Mouse (Mus musculus): ENCODE results near the gene Ptk6.

The Ptk6 gene

DNA sequence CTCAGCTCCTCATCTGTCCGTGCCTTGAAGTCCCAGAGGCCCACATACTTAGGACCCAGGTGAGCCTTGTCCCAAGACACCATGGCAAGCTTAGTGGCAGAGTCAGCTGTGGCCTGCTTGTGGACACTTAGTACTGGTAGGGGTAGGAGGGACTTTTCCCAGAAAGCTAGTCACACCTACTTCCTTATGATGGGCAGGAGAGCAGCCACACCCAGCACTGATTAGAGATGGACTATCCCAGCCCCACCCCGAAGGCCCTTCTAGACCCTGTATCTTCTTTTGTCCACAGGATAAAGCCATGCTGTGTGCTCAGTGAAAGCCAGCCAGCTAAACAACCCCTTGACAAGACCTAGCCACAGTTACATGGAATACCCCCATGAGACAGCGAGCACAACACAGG is at the start of gene Ptk6:
TSS of gene Ptk6 (minus strand) at position 368 of the 400 bp plus-strand sequence.
- DNase-seq, result no peak

DNA sequence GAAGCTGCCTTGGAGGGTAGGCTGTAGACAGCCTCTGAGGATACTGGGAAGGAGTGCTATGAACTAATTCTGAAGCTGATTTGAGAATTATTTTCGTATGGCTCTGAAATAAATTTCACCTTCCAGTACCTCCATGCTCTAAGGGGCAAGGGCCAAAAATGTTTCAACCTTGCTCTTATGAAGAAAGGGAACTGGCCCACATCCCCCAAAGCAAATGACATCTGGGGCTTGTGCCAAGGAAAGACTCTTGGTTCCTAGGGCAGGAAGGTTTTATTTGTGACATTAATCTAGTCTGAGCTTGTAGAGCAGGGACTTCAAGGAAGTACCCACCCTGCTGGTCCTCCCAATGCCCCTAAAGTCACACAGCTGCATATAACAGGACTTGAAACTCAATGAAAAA is 49.3 kb upstream of the Ptk6 start:
- no peak for DNase-seq

DNA sequence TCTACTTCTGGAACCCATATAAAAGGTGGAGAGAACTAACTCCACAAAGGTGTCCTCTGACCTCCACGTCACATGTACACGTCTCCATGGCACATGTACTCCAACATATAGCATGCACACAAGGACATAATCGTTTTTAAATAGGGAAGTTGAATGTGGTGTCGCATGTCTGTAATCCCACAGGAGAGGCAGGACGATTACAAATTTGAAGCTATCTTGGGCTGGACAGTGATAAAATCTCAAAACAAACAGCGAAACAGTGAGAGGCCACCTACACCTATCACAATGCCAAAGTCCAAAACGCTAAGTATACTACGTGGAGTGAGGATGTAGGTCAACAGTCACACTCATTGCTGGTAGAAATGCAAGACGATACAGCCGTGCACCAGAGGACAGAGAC is 46.6 kb upstream of the Ptk6 start:
- DNase-seq, result no peak

DNA sequence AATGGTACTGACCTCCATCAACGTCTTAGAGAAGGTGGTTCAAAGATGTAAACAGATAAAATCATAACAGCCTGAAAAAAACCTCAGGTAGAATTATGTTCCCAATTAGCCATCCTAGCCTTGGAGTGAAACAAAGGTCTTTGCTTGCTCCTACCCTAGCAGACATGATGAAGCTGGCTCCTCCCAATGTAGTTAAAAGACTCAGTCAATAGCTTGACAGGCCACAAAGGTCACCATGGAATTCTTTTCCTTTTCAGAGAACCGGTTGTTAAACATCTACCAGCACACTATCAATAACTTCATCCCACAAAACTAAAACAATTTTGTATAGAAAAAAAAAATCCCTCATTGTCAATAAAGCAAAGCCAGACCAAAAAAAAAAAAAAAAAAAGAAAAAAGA is 42.4 kb upstream of the Ptk6 start:
- no peak for DNase-seq

DNA sequence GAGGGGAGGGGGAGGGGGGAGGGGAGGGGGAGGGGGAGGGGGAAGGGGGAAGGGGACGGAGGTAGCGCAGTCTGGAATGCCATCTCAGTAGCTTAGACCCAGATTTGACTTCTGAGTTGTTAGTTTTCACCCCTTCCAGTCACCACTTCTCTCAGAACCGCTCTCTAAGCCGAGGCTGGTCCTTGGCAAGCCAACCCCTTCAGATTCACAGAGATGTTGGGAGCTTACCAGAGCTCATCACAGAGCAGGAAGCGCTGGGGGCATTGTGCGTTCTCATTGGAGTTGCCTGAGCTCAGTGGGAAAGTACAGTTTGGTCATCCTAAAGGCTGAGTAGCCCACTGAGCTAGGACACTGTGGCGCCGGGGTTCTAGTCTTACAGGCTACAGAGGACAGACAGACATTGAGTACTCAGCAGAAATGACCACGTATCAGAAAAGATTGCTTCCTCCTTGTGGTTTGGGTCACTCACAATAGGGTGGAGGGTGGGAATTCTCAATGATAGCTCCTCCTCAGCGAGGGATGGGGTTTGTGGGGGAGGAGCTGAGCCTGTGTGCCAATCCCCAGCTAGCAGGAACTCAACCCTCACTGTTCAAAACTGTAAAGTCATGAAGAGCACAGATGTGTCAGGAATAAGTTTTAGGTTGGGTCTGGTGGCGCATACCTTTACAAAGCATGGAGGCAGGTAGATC is 41.3 kb upstream of the Ptk6 start:
- DNase-seq, result no peak

DNA sequence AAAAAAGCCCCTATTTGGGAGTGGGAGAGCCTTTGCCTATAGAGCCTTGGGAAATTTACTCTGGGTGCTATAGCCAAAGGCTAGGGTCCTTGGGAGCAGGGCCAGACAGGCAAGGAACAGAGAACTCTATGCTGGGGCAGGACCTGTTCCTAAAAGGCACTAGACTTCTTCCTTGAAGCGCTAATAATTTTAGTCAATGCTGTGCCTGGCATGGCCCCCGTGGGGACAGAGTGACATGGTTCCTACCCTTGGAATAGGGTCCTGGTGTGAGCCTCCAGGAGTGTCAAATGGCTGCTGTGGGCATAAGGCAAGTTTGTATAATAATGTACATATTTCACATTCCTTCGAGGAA is 39.7 kb upstream of the Ptk6 start:
- DNase-seq, result no peak

DNA sequence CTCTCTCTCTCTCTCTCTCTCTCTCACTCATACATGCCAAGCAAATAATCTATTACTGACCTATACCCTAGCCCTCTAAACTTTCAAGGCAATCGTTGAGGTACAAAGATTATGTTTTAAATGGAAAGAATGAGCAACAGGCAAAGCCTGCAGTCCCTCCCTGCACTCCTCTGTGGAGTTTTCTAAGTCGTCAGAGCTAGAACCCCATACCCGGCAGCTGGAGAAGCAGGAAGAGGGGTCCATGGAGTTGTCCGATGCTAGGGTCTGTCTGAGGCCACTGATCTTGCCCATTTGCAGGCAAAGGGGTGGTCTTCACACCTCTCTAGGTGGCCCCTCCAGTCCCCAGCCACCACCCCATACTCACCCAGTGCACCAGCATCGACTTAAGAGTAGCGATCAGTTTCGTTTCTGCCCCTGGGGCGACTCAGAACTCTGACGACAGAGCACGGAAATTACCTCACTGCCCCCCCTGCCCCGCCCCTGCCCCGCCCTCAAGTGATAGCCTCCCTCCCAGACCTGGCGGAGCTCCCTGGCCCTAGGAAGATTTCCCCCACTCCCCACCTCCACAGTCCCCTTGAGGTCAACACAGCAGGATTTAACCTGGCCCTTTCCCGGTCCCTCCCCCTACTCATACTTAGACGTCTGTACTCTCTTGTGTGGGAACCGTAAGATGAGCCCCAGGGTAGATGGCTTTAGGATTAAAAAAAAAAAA is 39.2 kb upstream of the Ptk6 start, which contains the start of gene Helz2:
TSS of gene Helz2 (minus strand) at position 426 of the 712 bp plus-strand sequence.
- no peak for DNase-seq

DNA sequence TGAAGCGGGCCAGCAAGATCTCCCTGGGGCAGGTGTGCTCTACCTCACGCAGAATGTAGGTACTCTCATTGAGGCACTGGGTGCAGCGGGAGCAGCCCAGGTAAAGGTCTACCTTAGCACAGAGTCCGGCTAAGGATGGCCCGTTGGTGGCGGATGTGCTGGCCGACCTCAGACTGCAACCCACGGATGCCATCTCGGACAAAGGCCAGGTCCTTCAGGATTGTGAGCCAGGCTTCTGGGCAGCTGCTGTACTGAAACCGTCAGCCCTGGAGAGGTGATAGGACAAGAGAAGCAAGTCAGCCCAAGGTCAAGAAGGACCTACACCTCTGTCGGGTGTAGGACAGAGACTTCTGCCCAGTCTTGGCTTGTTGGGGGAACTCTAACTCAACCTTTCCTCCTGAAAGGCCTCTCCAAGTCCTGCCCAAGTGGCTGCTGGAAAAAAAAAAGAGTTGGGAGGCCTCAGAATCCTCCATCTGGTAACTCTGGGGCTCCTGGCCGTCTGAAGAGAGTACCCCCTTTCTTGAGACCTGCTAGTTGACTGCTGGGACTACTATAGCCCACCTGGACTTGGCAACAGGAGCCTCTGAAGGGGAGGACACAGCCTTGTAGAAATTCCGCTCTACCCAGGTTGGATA is 38.3 kb upstream of the Ptk6 start:
- DNase-seq, result no peak

DNA sequence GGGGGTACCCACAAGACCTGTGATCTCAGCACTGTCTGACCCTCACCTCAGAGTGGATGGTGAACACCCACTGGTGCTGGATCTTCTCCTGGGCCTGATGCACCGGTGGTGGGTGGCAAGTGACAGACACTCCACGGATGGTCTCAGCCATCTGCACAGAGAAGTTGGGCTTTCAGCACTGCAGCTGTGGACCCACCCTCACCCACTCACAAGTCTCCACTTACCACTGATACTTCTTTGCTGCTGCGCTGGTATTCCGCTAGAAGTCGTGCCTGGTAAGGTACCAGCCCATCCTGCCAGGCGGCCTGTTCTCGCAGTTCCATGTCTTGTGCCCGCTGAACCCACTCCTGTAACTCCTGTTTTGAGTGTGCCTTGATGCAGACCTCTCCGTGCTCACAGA is 36.7 kb upstream of the Ptk6 start:
- no peak for DNase-seq

DNA sequence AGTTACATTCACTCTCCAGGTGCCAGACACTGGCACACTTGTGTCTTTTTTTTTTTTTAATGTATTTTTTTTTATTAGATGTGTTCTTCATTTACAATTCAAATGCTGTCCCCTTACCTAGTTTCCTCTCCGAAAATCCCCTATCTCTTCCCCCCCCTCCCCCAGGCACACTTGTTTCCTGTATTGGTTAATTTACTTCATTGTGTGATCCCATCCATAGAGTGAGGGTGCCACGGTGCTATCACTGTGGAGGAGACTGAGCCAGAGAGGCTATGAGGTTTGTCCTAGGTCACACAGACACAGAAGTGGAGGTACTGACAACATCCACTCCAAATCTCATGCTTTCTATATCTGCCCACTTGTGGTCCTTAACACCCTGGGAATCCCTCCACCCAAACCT is 36.3 kb upstream of the Ptk6 start:
- DNase-seq, result no peak

DNA sequence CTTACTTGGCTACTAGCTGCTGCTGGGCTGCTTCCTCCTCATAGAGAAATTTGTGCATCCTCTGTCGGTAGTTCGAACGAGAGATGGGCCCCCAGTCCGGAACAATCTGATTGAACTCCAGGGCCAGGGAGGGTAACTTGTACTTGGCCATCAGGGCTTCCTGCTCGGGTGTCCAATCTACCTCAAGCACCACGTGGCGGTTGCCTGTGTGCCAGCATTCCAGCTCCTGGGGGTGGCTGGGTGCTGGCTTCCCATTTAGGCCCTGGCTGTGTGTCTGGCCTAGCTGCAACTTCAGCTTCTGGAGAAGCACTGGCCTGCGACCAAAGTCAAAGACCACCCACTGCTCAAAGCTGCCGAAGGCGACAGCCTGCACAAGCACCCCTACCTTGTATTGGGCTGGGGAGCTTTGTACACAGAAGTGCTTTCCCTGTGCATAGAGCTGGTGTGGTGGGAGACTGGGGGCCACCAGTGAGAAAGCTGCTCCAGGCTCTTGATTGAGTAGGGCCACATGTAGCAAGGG is 35.6 kb upstream of the Ptk6 start:
- no peak for DNase-seq

DNA sequence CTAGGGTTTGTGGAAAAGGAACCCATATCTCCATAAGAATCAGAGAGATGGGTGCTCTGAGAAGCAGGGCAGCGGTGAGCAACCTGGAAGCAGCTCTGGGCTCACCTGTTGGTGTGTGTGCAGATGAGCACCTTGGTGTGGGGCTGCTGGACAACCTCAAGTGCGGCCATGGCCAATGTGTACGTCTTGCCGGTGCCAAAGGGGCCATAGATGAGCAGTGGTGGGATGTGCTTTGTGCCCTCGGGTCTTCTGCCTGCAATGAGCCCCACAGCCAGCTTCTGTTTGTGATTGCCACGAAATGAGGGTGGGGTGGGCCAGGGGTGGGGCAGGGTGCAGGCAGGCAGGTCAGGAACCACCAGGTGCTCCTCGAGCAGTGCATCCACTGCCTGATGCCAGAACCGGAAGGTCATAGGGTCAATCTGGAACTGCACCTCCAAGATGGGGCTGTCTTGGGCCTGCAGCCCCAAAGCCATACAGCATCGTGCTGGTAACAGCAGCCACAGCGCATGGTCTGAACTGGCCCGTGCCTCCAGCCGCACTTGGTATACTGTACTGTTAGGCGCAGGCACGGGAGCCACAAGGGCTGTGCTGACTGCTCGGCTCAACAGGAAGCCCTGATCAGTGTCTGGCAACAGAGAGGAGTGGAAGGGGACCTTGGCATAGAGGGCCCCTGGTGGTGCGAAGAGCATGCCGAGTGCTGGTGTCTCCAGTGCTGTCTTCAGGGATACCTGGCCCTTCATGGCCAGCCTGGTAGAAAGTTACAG is 34.8 kb upstream of the Ptk6 start:
- no peak for DNase-seq

DNA sequence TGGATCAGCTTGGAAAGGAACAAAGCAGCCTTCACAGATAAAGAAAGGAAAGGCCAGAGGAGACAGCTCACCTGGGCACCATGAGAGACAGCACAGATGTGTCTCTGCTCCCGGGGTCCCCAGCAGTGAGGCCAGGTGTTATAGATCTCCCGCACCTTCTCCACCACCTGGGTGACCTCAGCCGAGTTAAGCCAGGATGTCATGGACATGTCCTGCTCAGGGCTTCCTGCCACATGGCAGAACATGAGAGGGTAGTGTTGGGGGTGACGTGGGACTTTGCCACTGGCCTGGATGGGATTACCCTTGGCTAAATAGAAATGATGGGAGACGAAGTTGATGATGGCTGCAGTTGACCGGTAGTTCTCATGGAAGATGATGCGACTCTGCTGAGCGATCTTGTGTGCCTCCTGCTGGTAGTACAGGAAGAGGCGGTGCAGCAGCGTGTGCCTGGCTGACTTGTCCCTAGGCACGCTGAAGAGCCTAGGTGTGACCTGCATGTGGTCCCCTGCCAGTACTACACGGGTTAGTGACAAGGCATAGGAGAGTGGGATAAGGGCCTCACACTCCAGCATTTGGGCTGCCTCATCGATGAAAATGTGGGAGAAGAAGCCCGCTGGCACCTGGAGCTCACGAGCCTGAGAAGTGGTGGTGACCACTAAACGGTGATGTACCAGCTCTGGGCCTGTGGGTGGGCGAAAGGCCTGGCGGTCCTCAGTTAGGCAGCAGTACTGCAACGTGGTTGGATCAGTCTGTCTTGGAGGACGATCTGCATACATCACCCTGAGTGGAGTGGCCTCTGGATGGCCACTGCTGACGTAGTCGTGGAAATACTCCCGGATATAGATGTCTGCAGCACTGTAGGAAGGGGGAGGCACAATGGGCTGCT is 33.3 kb upstream of the Ptk6 start:
- DNase-seq, result no peak

DNA sequence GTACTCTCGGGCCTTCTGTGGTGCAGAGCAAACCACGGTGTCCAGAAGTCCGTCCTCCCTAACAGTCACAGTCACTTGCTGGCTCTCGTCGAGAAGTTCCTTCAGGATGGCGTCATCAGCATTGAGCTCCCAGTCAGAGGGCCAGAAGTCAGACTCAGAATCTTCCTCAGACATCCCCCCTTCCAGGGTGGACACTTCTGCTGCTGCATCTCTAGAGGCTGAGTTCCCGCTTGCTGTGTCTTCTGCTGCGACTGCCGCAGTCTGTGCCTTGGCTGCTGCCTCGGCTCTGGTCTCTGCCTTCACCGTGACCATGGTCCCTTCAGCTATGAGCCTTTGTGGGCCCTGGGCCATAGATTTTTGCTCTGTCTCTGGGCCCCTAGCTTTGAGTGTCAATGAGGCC is 32.1 kb upstream of the Ptk6 start:
- DNase-seq, result no peak

DNA sequence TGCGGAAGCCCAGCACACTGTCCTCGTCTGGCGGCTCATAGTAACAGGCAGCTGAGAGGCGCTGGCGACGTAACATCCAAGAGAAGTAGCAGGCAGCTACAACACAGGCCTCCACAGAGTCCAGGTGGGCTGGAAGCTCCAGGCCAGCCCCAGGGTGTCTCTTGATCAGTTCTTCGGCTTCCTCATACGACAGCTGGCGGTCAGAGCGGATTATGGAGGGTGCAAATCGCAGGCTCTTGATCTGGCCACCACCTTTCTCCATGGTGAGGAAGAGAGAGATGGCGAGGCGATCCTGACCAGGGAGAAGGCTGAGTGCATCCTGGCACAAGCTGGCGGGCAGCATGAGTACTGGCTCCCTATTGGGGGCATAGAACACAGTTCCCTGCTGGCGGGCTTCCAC is 30.9 kb upstream of the Ptk6 start:
- DNase-seq, result no peak

DNA sequence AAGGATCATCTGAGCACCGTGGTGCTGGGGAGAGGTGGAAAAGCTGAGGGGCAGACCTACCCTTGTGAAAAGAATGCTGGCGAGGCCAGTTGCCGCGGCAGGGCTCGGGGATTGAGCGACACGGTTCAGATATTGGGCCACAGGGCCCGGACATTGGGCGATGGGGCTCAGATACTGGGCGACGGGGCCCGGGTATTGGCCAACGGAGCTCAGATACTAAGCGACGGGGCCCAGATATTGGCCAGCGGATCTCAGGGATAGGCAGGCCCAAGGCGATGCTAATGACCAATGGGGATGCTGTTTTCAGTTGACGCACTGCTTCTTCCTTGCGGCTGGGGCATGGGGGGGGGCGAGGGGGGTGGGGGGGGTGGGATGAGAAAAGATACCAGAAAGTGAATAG is 28.6 kb upstream of the Ptk6 start:
- DNase-seq, result peak; percentile 53

DNA sequence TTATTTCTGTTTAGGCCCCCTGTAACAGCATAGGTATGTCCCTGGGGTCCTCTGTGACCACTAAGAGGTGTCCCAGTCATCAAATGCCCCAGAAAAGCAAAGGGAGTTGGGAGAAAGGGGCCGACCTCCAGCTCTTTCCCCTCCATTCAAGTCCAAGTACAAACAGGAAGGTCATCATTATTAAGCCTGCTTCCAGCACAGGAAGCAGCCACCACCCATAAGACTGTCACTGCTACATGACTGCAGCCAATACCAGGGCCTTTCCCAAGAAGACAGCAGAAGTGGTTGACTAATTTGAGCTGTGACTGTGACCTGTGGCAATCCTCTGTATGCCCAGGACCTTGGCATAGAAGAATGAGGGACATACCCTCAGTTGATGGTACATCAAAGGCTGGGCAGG is 25.7 kb upstream of the Ptk6 start:
- no peak for DNase-seq

DNA sequence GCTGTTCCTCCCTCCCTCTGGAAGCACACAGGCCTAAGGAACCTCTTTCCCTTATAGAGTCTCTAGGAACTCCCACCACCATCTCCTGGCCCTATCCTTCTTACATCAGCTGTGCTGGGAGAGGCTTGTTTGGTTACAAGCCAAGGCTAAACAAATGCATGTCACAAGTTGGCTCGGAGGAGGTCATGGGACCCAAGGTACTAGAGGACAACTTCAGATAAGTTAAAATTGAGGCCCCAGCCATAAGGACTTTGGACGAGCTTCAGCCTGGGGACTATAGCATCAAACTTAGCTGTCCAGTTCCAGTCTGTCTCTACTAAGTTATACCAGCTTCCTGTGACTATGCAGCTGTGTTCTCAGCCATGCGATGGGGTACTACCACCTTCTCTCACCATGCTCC is 24.5 kb upstream of the Ptk6 start:
- no peak for DNase-seq

DNA sequence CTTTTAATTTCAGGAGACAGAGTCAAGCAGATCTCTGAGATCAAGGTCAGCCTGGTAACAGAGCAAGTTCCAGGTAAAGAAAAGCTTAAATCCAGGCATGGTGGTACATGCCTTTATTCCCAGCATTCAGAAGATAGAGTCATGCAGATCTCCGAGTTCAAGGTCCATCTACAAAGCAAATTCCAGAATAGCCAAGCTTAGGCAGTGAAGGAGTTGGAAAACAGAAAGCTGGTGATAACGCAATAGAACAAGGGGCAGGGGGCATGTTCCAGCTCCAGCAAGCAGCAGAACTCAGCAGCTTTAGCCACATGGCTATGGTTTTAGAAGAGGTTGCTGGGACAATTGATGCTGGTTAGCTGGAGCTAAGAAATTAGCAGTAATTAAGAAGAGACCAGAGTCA is 22.4 kb upstream of the Ptk6 start:
- no peak for DNase-seq

DNA sequence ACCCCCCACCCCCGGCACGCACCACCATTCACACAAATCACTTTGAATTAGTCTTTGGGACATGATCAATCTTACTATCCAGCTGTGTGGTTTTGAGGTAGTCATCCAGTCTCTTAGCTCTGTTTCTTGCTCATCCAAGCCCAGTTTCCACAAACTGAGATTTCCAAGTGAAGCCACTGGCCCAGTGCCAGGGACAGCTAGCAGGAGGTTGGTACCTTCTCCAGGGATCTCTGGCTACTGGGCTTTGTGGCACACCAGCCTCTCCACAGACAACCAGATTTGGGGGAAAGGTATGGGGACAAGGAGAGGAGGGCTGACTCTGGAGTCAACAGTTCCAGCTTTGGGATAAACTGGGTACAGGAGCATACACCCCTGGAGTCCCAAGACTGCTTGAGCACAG is 17.8 kb upstream of the Ptk6 start:
- DNase-seq, result peak; percentile 21

DNA sequence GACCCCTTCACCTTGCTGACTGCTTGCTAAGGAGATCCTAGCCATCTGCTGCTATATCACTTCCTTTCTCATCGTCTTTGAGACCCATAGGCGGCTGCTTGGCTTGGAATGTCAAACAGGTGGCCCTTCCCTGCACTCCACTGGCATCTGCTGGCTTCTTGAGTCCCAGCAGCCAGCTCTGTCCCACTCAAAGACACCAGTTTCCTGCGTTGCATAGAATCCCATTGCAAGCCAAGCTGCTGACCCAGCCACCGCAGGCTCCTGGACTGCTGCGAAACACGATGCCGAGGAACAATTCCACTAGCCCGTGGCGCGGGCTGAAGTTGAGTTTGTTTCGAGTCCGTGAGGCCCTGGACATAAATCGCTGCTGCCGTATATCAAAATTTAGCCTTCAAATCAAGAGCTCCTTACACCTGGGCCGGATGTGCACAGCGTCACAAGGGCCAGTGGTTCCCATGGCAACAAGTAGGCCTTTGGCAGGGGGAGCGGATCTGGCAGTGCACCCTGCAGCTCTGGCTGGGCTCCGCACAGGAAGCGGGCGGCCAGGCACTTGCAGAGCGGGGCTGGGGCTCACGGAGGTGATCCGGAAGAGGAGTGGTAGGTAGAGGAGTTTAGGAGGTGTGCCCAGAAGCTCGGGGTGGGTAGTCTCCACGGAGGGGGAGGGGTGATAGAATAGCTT is 17.1 kb upstream of the Ptk6 start, which contains the start of gene Fndc11:
TSS of gene Fndc11 (plus strand) at position 476 of the 679 bp plus-strand sequence.
- DNase-seq, result peak; percentile 48

Measured in cerebellum, adult 11 months (tissue).